Mouse (Mus musculus) embryonic fibroblast, embryonic 13.5 days (primary cell): ENCODE results near the gene Mrpl35.

Experiments
- CTCF ChIP-seq: IDR thresholded peaks from 2 replicates; pipeline ENCODE4 v1.5.1; 2011; ENCODE audit warnings: mild to moderate bottlenecking, control low read depth, low read length, moderate library complexity, borderline replicate concordance; ENCODE audit not compliant: insufficient read depth
- POLR2A ChIP-seq: IDR thresholded peaks from 2 replicates; pipeline ENCODE4 v1.6.1; 2011; ENCODE audit warnings: low read depth, mild to moderate bottlenecking, control low read depth, low read length, moderate library complexity

DNA sequence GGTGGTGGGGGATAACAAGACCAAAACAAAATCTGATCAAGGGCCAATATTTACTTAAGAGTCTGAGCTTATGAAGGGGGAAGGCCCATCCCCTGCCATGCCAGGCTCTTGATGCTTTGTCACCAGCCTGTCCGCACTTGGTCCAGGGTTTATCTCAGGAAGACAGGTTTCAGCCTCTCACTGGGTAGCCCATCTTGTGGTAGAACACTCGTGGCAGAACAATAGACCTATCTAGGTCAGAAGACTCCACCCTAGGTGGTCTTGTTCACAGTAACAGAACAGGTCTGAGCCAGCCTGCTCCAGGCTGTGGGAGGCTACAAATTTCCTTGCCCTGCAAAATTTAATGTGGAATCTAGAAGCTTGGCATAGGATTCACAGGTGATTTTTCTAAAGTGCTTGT lies 10.0 kb upstream of the Mrpl35 start:
- TF ChIP-seq CTCF (no peak), POLR2A (no peak)
